Mouse (Mus musculus) forebrain, embryonic 12.5 days (tissue): ENCODE measurements around the gene Il34. TPM values are rescaled to one million over a fixed set of nuclear protein-coding genes. Genes with fewer than 3 reads are reported as not detected.

Experiments used
- ATAC-seq: fragments of 200-750 bp; cut with Nextera tagmentation; 2 replicates; pipeline ENCODE4 v1.8.0; 2017; ENCODE audit warnings: moderate TSS enrichment; ENCODE audit not compliant: low FRiP score
- H3K27ac ChIP-seq: fragments of 300-500 bp; sonication (generic); 2 replicates; pipeline ENCODE4 v1.5.1; 2016; ENCODE audit warnings: mild to moderate bottlenecking
- H3K27me3 ChIP-seq: fragments of 300-500 bp; sonication (generic); 2 replicates; pipeline ENCODE4 v1.6.1; 2016; ENCODE audit warnings: mild to moderate bottlenecking
- H3K36me3 ChIP-seq: fragments of 300-500 bp; sonication (generic); replicated peaks from 2 replicates; pipeline ENCODE4 v1.6.1; 2016; ENCODE audit warnings: mild to moderate bottlenecking
- H3K4me1 ChIP-seq: fragments of 300-500 bp; sonication (generic); 2 replicates; pipeline ENCODE4 v1.6.1; 2016
- H3K4me2 ChIP-seq: fragments of 300-500 bp; sonication (generic); 2 replicates; pipeline ENCODE4 v1.6.1; 2016; ENCODE audit warnings: mild to moderate bottlenecking, moderate library complexity
- H3K4me3 ChIP-seq: fragments of 300-500 bp; sonication (generic); replicated peaks from 2 replicates; pipeline ENCODE4 v1.5.1; 2016; ENCODE audit warnings: mild to moderate bottlenecking
- H3K9ac ChIP-seq: fragments of 300-500 bp; sonication (generic); 2 replicates; pipeline ENCODE4 v1.6.1; 2016; ENCODE audit warnings: mild to moderate bottlenecking
- H3K9me3 ChIP-seq: fragments of 300-500 bp; sonication (generic); 2 replicates; pipeline ENCODE4 v1.6.1; 2016
- WGBS: fragments of 180-500 bp; shearing (Covaris S2); methylation state at CpG from one replicate; pipeline ENCODE4 v1.1.7; 2016; 5-methylcytosine and 5-hydroxymethylcytosine counted together
- polyA plus RNA-seq: library from polyadenylated mRNA; unstranded; fragments of >200 nt; fragmentation: Nextera tagmentation; extraction: Ambion mirVana; gene quantifications from 2 replicates; pipeline ENCODE4 v1.2.1, GENCODE M21; 2016

Il34 gene
- polyA plus RNA-seq, 1 experiment from 2014 or later: 0.63 TPM

- H3K4me1 ChIP-seq: no peaks in the 10 kb centered on the region
- no peak overlapping the region for H3K9ac ChIP-seq
- H3K36me3 ChIP-seq: peaks cover 10% of the 10 kb centered on the region; the same call in 1 of the 2 replicates
- no peaks in the 10 kb centered on the region for H3K27me3 ChIP-seq
- ATAC-seq: no peak
- 92% methylated on average over 4 of the region's 4 CpGs for WGBS
- no peaks in the 10 kb centered on the region for H3K9me3 ChIP-seq
- H3K4me2 ChIP-seq: no peak overlapping the region
- no peak overlapping the region for H3K4me3 ChIP-seq
- H3K27ac ChIP-seq: no peak overlapping the region
Measured at GRCm38 (mm10) chr8:110696051-110696450, 109.7 kb downstream of the Il34 start.

- H3K4me2 ChIP-seq: no peak overlapping the region
- no peak overlapping the region for H3K9ac ChIP-seq
- no peaks in the 10 kb centered on the region for H3K27me3 ChIP-seq
- no peaks in the 10 kb centered on the region for H3K4me1 ChIP-seq
- H3K4me3 ChIP-seq: no peak overlapping the region
- WGBS: 84% methylated on average over 5 of the region's 5 CpGs
- H3K27ac ChIP-seq: no peak overlapping the region
- ATAC-seq: no peak
- peaks cover 11% of the 10 kb centered on the region; the same call in 1 of the 2 replicates for H3K36me3 ChIP-seq
- no peaks in the 10 kb centered on the region for H3K9me3 ChIP-seq
Measured at GRCm38 (mm10) chr8:110695431-110695830, 110.3 kb downstream of the Il34 start.

GRCm38 (mm10) chr8:110694826-110695225 lies 110.9 kb downstream of the Il34 start:
- Histone ChIP-seq H3K27me3 (no peaks in the 10 kb centered on the region), H3K4me2 (no peak overlapping the region), H3K9me3 (no peaks in the 10 kb centered on the region), H3K36me3 (peaks cover 11% of the 10 kb centered on the region; the same call in 1 of the 2 replicates), H3K4me1 (no peaks in the 10 kb centered on the region), H3K9ac (no peak overlapping the region), H3K27ac (no peak overlapping the region), H3K4me3 (no peak overlapping the region)
- WGBS: 98% methylated on average over 4 of the region's 4 CpGs
- no peak for ATAC-seq

- Histone ChIP-seq H3K9me3 (no peaks in the 10 kb centered on the region), H3K36me3 (peaks cover 15% of the 10 kb centered on the region), H3K4me3 (no peak overlapping the region), H3K4me1 (no peaks in the 10 kb centered on the region), H3K27me3 (no peaks in the 10 kb centered on the region), H3K9ac (no peak overlapping the region), H3K27ac (no peak overlapping the region), H3K4me2 (no peak overlapping the region)
- WGBS: 80% methylated on average over 5 of the region's 5 CpGs
- ATAC-seq: no peak
Measured at GRCm38 (mm10) chr8:110694226-110694625, 111.5 kb downstream of the Il34 start.

Other genes with a start within 250 kb of the Il34 start
- gene Vac14, start 187.3 kb downstream of the Il34 start, polyA plus RNA-seq: 27.0 and 29.4 TPM in 2 replicates
- gene Mtss1l, start 84.4 kb downstream of the Il34 start, polyA plus RNA-seq: 8.9 and 10.0 TPM in 2 replicates
- gene Cog4, start 40.7 kb upstream of the Il34 start, polyA plus RNA-seq: 64.5 and 73.6 TPM in 2 replicates
- 187 and 189 TPM in 2 replicates for gene Sf3b3, start 40.9 kb upstream of the Il34 start, polyA plus RNA-seq
- gene Fuk, start 96.6 kb upstream of the Il34 start, polyA plus RNA-seq: 13.2 and 14.4 TPM in 2 replicates
- gene St3gal2, start 114.0 kb upstream of the Il34 start, polyA plus RNA-seq: 26.2 and 27.2 TPM in 2 replicates
- 18.8 and 20.7 TPM in 2 replicates for gene Ddx19a, start 191.9 kb upstream of the Il34 start, polyA plus RNA-seq
- gene Ddx19b, start 225.8 kb upstream of the Il34 start, polyA plus RNA-seq: 10.5 and 12.0 TPM in 2 replicates
- gene Aars, start 227.2 kb upstream of the Il34 start, polyA plus RNA-seq: 84.6 and 86.4 TPM in 2 replicates